Mouse (Mus musculus) bone marrow macrophage, adult 2 months (primary cell): ENCODE data around the gene Ak1. TPM values are rescaled to one million over a fixed set of nuclear protein-coding genes. Genes with fewer than 3 reads are reported as not detected.

Experiments used
- H3K27ac ChIP-seq: 2 replicates; pipeline ENCODE4 v1.5.1; 2012; ENCODE audit warnings: low read depth, low read length; ENCODE audit not compliant: insufficient read depth
- H3K4me1 ChIP-seq: 2 replicates; pipeline ENCODE4 v1.6.1; 2012; ENCODE audit warnings: low read length; ENCODE audit not compliant: control insufficient read depth, insufficient read depth
- H3K4me3 ChIP-seq: 2 replicates; pipeline ENCODE4 v1.5.1; 2012; ENCODE audit warnings: mild to moderate bottlenecking, low read length, moderate library complexity; ENCODE audit not compliant: insufficient read depth
- CTCF ChIP-seq: IDR thresholded peaks from 2 replicates; pipeline ENCODE4 v1.5.1; 2012; ENCODE audit warnings: low read depth, mild to moderate bottlenecking, low read length, moderate library complexity
- POLR2A ChIP-seq: IDR thresholded peaks from 2 replicates; pipeline ENCODE4 v1.6.1; 2012; ENCODE audit warnings: mild to moderate bottlenecking, low read depth, low read length, borderline replicate concordance
- polyA plus RNA-seq: library from polyadenylated mRNA; stranded (reverse); fragments of >200 nt; gene quantifications from 2 replicates; pipeline ENCODE4 v1.2.4, GENCODE M21; 2012; ENCODE audit not compliant: missing spikeins, insufficient read depth, insufficient read length

Ak1 gene
- polyA plus RNA-seq, 1 experiment = 4.1 TPM

DNA sequence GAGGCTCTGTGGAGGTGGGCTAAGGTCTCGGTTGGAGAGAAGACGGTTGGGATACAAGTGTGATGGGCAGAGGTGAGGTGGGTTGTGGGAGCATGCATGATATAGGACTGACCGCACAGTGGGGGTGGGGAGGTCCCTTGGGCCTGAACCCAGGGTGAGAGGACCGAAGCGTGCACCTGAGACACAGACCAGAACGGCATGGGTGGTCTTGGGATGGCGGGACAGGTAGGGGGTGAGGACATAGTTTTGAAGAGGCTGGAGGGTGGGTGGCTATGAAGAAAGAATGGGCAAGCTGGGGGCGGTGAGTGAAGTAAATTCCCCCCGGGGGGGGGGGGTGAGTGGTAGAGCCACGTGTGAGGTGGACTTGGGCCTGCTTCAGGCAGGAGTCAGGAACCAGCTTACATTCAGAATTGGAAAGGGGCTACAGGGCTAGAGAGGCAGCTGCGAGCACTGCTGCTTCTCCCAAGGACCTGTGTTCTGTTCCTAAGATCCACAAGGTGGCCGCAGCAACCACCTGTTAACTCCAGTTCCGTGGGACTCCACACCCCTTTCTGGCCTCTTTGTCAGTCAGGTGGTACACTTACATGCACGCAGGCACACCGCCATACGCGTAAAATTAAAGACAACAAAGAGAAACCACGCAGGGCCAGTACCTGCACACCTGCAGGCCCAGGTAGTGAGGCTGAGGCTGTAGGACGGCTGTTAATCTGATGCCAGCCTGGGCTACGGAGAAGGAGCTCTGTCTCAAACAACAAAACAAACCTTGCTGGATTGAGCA is 5.9 kb downstream of the Ak1 start:
- TF ChIP-seq CTCF (no peak), POLR2A (no peak)
- Histone ChIP-seq H3K4me3 (no peak overlapping the region), H3K27ac (no peak overlapping the region), H3K4me1 (peaks cover 19% of the 10 kb centered on the region)

DNA sequence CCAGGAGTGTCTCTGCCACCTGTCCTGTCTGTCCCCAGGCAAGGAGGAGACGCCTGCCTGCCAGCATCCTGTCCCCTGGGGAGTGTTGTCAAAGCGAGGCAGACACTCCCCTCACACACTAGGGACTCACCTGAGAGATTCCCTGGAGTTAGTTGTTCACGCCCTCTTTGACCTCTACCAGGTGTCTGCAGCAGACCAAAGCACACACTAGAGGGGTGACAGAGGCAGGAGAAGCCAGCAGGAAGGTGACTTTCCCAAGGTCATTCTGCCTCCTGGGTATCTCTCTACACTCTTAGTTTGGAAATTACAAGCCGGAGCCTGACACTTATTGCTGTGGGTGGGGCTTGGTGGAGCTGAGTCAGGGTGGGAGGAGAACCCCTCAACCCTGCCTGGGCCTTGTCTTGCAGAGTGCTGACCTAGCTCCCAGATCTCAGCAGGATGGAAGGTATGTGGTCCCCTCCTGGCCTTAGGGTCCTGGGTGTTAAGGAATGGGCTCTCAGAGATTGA is 6.5 kb downstream of the Ak1 start:
- no peak overlapping the region for H3K27ac ChIP-seq
- no peak for TF ChIP-seq POLR2A
- no peak for TF ChIP-seq CTCF
- H3K4me1 ChIP-seq = peaks cover 19% of the 10 kb centered on the region
- H3K4me3 ChIP-seq = no peak overlapping the region

DNA sequence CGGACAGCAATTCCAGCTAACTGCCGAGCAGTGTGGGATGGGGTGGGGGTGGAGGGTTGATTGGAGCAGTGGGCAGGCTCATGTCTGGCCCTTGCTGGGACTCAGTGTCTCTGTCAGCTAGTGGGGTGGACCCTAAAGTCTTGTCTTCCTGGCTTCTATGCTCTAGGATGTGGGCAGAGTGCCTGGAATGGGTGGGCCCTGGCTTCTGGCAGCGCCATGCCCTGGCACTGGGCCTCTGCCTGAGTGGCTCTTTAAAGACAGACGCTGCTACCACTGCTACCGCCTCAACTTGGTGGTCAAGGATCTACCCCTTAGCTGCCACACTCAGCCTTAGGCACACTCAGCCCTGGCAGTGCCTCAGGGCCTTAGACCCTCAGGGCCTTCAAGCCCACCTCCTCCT is 7.2 kb downstream of the Ak1 start:
- H3K27ac ChIP-seq = no peak overlapping the region
- peaks cover 19% of the 10 kb centered on the region for H3K4me1 ChIP-seq
- no peak for TF ChIP-seq POLR2A
- no peak for TF ChIP-seq CTCF
- H3K4me3 ChIP-seq = no peak overlapping the region

DNA sequence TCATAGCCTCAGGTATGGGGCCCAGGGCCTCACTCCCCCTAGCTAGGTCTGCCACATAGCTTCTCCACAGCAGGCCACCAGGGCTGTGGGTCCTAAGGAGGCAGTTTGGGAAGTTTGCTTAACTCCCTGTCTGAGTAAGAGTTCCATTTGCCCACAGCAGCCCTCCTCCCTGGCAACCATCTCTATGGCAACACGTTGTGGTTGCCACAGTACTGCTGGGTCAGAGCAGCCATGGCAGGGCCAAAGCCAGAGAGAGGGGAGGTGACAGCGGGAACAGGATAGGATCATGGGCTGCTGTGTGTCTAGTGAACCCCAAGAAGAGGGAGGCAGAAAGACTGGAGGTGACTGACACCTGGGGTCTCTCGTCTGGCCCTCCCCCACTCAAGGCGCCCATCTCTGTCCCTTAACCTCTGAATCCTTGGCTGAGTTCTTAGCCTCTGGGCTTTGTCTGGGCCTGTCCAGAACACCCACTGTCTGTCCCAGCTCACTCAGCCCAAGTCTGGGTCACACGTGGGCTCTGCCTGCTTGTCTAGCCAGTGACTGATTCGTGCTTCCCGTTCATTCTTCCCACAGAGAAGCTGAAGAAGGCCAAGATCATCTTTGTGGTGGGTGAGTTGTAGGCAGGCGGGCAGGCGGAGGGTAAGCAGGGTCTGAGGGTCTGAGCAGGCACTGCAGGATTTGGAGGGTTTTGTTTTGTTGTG is 7.9 kb downstream of the Ak1 start:
- TF ChIP-seq CTCF (no peak), POLR2A (no peak)
- Histone ChIP-seq H3K4me1 (peaks cover 19% of the 10 kb centered on the region), H3K27ac (no peak overlapping the region), H3K4me3 (no peak overlapping the region)

DNA sequence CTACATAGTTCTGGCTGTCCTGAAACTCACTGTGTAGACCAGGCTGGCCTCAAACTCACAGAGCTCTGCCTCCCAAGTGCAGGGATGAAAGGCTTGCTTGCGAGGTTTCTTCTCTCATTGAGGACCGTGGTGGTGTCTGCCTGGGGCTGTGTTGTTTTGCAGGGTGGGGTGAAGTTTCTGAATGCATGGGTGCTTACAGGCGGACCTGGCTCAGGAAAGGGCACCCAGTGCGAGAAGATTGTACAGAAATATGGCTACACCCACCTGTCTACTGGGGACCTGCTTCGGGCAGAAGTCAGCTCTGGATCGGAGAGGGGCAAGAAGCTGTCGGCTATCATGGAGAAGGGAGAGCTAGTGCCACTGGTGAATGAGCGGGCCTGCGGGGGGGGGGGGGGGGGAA is 8.5 kb downstream of the Ak1 start:
- TF ChIP-seq POLR2A (no peak), CTCF (no peak)
- Histone ChIP-seq H3K27ac (no peak overlapping the region), H3K4me1 (peaks cover 17% of the 10 kb centered on the region)

DNA sequence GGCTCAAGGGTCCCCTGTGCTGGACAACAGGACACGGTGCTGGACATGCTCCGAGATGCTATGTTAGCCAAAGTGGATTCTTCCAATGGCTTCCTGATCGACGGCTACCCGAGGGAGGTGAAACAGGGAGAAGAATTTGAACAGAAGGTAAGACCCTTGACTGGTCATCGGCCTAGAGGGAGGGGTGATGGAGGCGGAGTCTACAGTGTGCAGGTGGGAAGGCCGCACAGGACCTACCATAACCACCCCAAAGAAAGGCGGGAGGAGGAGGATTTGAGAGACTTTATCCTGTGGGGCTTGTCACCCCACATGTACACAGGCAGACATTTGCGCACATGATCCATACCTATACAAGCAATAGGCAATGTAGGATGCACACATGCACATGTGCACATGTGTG is 9.5 kb downstream of the Ak1 start:
- Histone ChIP-seq H3K27ac (no peak overlapping the region), H3K4me1 (peaks cover 9% of the 10 kb centered on the region; the same call in 1 of the 2 replicates), H3K4me3 (no peak overlapping the region)
- TF ChIP-seq CTCF = no peak
- TF ChIP-seq POLR2A = no peak

More for the DNA sequence above, 8.5 kb downstream of the Ak1 start:
- H3K4me3 ChIP-seq = no peak overlapping the region

DNA sequence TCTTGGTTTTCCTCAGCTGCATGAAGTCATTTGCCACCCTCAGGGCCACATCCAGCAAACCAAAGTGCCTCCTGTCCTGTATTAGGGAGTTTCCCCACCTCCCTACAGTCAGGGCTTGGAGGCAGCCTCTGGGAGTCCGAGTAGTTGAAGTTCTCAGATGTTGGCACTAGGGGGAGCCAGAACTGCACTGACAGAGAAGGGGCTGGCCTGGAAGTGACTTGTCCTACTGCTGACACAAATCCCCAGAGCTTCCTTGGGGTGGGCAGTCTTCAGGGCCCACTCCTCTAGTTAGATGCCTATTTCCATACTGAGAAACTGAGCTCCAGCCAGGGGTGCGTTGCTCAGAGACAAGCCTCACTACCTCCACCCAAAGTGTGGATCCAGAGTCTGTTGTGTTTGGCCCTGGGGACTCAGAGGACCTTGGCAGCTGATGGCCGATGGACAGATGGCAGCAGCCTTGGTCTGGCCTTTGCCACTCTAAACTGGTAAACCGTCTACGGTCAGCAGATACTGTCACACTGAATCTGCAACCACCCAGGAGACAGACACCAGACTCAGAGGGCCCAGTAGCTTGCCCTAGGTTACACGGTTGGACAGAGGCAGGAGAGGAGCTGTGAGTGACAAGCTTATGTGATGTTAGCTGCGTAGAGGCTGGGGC is 10.3 kb downstream of the Ak1 start:
- TF ChIP-seq CTCF (peak; percentile 55), POLR2A (no peak)
- Histone ChIP-seq H3K27ac (no peak overlapping the region), H3K4me3 (no peak overlapping the region), H3K4me1 (peaks cover 5% of the 10 kb centered on the region; the same call in 1 of the 2 replicates)

DNA sequence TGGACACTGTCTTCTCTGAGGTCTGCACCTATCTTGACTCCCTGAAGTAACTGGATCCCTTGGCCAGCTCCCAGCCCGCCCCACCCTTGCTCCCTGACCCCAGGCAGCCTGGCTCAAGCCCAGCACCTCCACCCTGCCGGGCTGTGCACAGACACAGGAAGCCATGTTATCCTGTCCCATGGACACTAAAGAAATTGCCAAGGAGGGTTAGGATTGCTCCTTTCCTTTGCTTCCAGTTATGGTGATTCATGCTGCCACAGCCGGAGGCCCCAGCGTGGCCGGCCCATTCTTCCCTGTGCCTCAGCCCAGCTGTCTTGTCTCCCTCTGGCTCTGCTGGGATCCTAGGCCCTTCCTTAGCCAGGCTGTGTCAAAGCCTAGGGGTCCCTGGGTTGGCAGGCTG is 12.1 kb downstream of the Ak1 start:
- no peak for TF ChIP-seq CTCF
- no peak overlapping the region for H3K27ac ChIP-seq
- peaks cover 11% of the 10 kb centered on the region for H3K4me1 ChIP-seq
- no peak overlapping the region for H3K4me3 ChIP-seq

DNA sequence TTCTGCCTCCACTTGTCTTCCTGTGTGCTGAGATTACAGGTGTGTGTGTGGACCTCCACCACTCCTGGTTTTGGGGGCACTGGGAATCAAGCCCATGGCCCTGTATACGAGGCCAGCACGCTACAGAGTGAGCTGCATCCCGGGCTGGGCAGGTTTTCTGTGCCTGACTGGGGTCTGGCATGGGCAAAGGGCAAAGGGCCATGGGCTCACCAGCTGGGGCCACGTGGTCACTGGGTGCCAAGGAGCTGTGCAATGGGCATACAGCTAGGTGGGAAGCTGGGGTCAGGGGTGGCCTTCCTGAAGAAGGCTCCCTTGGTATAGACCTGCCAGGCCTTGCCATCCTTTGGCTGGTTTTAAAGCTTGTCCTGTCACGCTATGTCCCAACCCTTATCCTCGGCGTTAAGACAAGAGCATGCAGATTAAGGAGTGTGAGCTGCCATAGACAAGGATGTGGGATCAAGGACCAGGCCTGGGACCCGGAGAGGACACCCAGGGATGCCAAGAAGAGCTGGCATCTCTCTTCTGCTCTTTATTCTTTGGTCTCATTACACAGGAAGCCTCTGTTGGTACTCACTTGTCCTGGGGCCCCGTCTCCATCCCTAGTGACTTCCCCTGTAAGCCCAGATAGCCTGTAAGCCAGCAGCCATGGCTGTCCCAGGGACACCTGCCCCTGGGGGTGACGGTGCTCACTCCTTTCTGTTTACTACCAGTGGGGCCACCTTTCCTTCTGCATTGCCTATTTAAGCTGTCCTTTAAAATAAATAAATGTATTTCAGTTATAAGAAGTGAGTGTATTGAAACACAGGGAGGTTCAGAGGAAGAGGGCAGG is 12.9 kb downstream of the Ak1 start:
- Histone ChIP-seq H3K4me3 (no peak overlapping the region), H3K4me1 (peaks cover 7% of the 10 kb centered on the region), H3K27ac (no peak overlapping the region)
- TF ChIP-seq POLR2A (no peak), CTCF (no peak)
